In genomic region chr10:61492040-61492439, GRCm38 (mm10) we compare ENCODE assay signal across 9 mouse cellular contexts. TPM values are rescaled to one million over a fixed set of nuclear protein-coding genes. Genes with fewer than 3 reads are reported as not detected.
DNase-seq lines count a peak whose midpoint lies in the region; ATAC-seq and TF ChIP-seq lines count a peak whose summit lies in the region.
"Had no signal": no experiment of that assay in that cellular context is flagged by ENCODE, and none has a peak within 500 bp of the region (broad histone marks: within the 10 kb centered on the region; RNA-seq: fewer than 3 reads in every experiment).

No protein-coding gene starts in this region.

- 5% methylated on average over 11 of the region's 11 CpGs for WGBS in forebrain, embryonic 13.5 days
- 31% methylated on average over 11 of the region's 11 CpGs for WGBS in thymus, adult 2 months

- TF ChIP-seq CTCF in E14TG2a.4 (conservative IDR thresholded peaks at IDR 0.05; ENCODE audit: low read length): peak; percentile 75
- TF ChIP-seq CTCF in thymus, adult 2 months (IDR thresholded peaks at IDR 0.05; ENCODE audit: borderline replicate concordance, control insufficient read depth, extremely low read depth, insufficient read depth, low read length, poor library complexity): peak; percentile 90

- 0 out of 2 replicates have a peak overlapping the region, but pooled peaks have one; percentile 23 for H3K4me3 ChIP-seq in E14TG2a.4 (replicated peaks; ENCODE audit: low read length)
- no peak overlapping the region for H3K4me3 ChIP-seq in forebrain, embryonic 13.5 days
- no peak overlapping the region for H3K4me3 ChIP-seq in thymus, adult 2 months (ENCODE audit: control insufficient read depth, insufficient read depth, low read length)
- H3K4me3 ChIP-seq: limb, embryonic 13.5 days had no signal

- H3K27ac ChIP-seq in forebrain, embryonic 13.5 days: no peak overlapping the region
- no peak overlapping the region for H3K27ac ChIP-seq in thymus, adult 2 months (ENCODE audit: control insufficient read depth, insufficient read depth, low read length)
- H3K27ac ChIP-seq: limb, embryonic 13.5 days had no signal

- peaks cover 15% of the 10 kb centered on the region; the same call in 1 of the 2 replicates for H3K27me3 ChIP-seq in E14TG2a.4 (ENCODE audit: insufficient read depth, low read length)
- H3K27me3 ChIP-seq in forebrain, embryonic 13.5 days: no peaks in the 10 kb centered on the region
- H3K27me3 ChIP-seq in thymus, adult 2 months (ENCODE audit: control insufficient read depth, insufficient read depth, low read length): no peaks in the 10 kb centered on the region
- H3K27me3 ChIP-seq: limb, embryonic 13.5 days had no signal

- no peak overlapping the region for H3K9ac ChIP-seq in forebrain, embryonic 13.5 days
- H3K9ac ChIP-seq: limb, embryonic 13.5 days had no signal

- H3K4me2 ChIP-seq in forebrain, embryonic 13.5 days: no peak overlapping the region
- H3K4me2 ChIP-seq: limb, embryonic 13.5 days had no signal

- H3K4me1 ChIP-seq in E14TG2a.4 (replicated peaks; ENCODE audit: low read depth, low read length): peaks cover 21% of the 10 kb centered on the region
- peaks cover 18% of the 10 kb centered on the region for H3K4me1 ChIP-seq in forebrain, embryonic 13.5 days
- no peaks in the 10 kb centered on the region for H3K4me1 ChIP-seq in thymus, adult 2 months (replicated peaks; ENCODE audit: control insufficient read depth, insufficient read depth, low read length)

- intact Hi-C loops in heart, postnatal 10 days (cut with DNase I): loop anchor here (1.0 to 2.0 kb wide), 2 partner anchors 110 to 165 kb away; no protein-coding TSS in a partner anchor

- TF ChIP-seq POLR2A in thymus, adult 2 months (IDR thresholded peaks at IDR 0.05; ENCODE audit: control insufficient read depth, extremely low read depth, insufficient read depth, low read length, poor library complexity): no peak

- peak; percentile 57; the same call in 1 of the 2 replicates for ATAC-seq in forebrain, embryonic 13.5 days

- H3K36me3 ChIP-seq in E14TG2a.4 (ENCODE audit: insufficient read depth, low read length): no peaks in the 10 kb centered on the region
- H3K36me3 ChIP-seq in forebrain, embryonic 13.5 days (ENCODE audit: poor library complexity, severe bottlenecking): no peaks in the 10 kb centered on the region
- no peaks in the 10 kb centered on the region for H3K36me3 ChIP-seq in thymus, adult 2 months (ENCODE audit: control insufficient read depth, insufficient read depth, low read length)
- H3K36me3 ChIP-seq: limb, embryonic 13.5 days had no signal

- no peaks in the 10 kb centered on the region for H3K9me3 ChIP-seq in E14TG2a.4 (ENCODE audit: low read length)
- no peaks in the 10 kb centered on the region for H3K9me3 ChIP-seq in forebrain, embryonic 13.5 days (replicated peaks)
- H3K9me3 ChIP-seq: limb, embryonic 13.5 days had no signal

- DNase-seq in c-Kit-positive CD71-positive TER-119-positive erythroid progenitor cells, embryonic 14.5 days (ENCODE audit: low spot score): peak; percentile 88
- DNase-seq in heart, postnatal 10 days: peak; percentile 83 to 88
- peak; percentile 88 to 90 for DNase-seq in kidney, postnatal 4 days
- peak; percentile 85 to 90 for DNase-seq in lung, adult 18-20 months
- DNase-seq in ovary, adult 18-20 months (ENCODE audit: low spot score): peak; percentile 51
- peak; percentile 73 for DNase-seq in thymus, adult 2 months

RNA-seq across cellular contexts. Expression of gene Lrrc20, which starts 16.4 kb away (rescaled TPM):
- polyA plus RNA-seq in forebrain, embryonic 13.5 days (2015; fragmentation: Nextera tagmentation; extraction: Ambion mirVana): 16.4 and 17.5 TPM in 2 replicates
- 10 to 100 TPM; 19.1 to 22.9 TPM for total RNA-seq in heart, postnatal 10 days (2021)
- 9.8 and 10.9 TPM in 2 replicates for polyA plus RNA-seq in thymus, adult 2 months (2012; rRNA removed)

RNA-seq across cellular contexts. Expression of gene Eif4ebp2, which starts 39.6 kb away (rescaled TPM):
- polyA plus RNA-seq in forebrain, embryonic 13.5 days (2015; fragmentation: Nextera tagmentation; extraction: Ambion mirVana): 96.4 and 102 TPM in 2 replicates
- 10 to 100 TPM; 89.5 to 93.7 TPM for total RNA-seq in heart, postnatal 10 days (2021)
- 277 and 313 TPM in 2 replicates for polyA plus RNA-seq in thymus, adult 2 months (2012; rRNA removed)
